Mouse (Mus musculus) ES-Bruce4 (cell line): ENCODE data around the gene Pet100.

Source experiments
- CTCF ChIP-seq: IDR thresholded peaks from one replicate; pipeline ENCODE4 v1.8.1; 2011; ENCODE audit warnings: low read depth, low read length
- EP300 ChIP-seq: IDR thresholded peaks from 2 replicates; pipeline ENCODE4 v1.6.1; 2011; ENCODE audit warnings: low read depth, low read length; ENCODE audit not compliant: insufficient read depth
- POLR2A ChIP-seq: IDR thresholded peaks from one replicate; pipeline ENCODE4 v1.8.1; 2011; ENCODE audit warnings: low read length; ENCODE audit not compliant: insufficient read depth

DNA sequence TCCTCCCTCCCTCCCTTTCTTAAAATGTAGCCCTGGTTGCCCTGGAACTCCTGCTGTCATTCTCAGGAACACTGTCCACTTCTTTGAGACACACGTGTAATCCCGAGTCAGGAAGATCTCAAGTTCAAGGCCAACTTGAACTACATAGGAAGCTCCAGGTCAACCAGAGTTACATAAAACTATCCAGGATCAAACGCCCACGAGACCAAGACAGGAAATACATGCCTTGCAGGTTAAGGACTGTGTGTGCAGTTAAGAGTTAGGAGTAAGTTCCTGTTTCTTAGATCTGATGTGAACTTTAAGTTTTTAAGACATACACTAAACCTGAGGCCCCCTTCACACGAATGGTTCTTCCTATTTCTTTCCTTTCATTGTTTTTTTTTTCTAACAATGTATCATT lies 5.6 kb downstream of the Pet100 start:
- TF ChIP-seq CTCF (no peak), POLR2A (no peak), EP300 (no peak)
